Mouse (Mus musculus) olfactory bulb, adult 2 months (tissue): Measurements from ENCODE around the gene Pole3. TPM values are rescaled to one million over a fixed set of nuclear protein-coding genes. Genes with fewer than 3 reads are reported as not detected.

Experiments
- H3K27ac ChIP-seq: fragments of 200-500 bp; 2 replicates; pipeline ENCODE4 v1.5.1; 2012; ENCODE audit warnings: low read depth, low read length; ENCODE audit not compliant: insufficient read depth
- H3K4me1 ChIP-seq: fragments of 200-500 bp; 2 replicates; pipeline ENCODE4 v1.6.1; 2012; ENCODE audit warnings: low read length; ENCODE audit not compliant: control insufficient read depth, insufficient read depth
- H3K4me3 ChIP-seq: fragments of 200-500 bp; 2 replicates; pipeline ENCODE4 v1.5.1; 2012; ENCODE audit warnings: mild to moderate bottlenecking, low read depth, low read length, moderate library complexity; ENCODE audit not compliant: insufficient read depth
- CTCF ChIP-seq: fragments of 200-500 bp; IDR thresholded peaks from 2 replicates; pipeline ENCODE4 v1.5.1; 2012; ENCODE audit warnings: low read depth, mild to moderate bottlenecking, low read length, moderate library complexity; ENCODE audit not compliant: insufficient read depth
- POLR2A ChIP-seq: fragments of 200-500 bp; IDR thresholded peaks from 2 replicates; pipeline ENCODE4 v1.6.1; 2012; ENCODE audit warnings: mild to moderate bottlenecking, low read depth, low read length, moderate library complexity; ENCODE audit not compliant: insufficient read depth
- WGBS: fragments of 180-500 bp; shearing (Covaris S2); methylation state at CpG from one replicate; pipeline ENCODE4 v1.1.7; 2018; 5-methylcytosine and 5-hydroxymethylcytosine counted together
- polyA plus RNA-seq: library from polyadenylated mRNA; stranded (reverse); fragments of >200 nt; gene quantifications from 2 replicates; pipeline ENCODE4 v1.2.4, GENCODE M21; 2012; ENCODE audit warnings: low replicate concordance; ENCODE audit not compliant: missing spikeins, insufficient read depth, insufficient read length

Pole3 gene
- polyA plus RNA-seq, 1 experiment: not detected

- Histone ChIP-seq H3K4me1 (peaks cover 5% of the 10 kb centered on the region), H3K4me3 (no peak overlapping the region), H3K27ac (no peak overlapping the region)
- 73% methylated on average over 2 of the region's 2 CpGs for WGBS
- TF ChIP-seq POLR2A (no peak), CTCF (no peak)
Observed at GRCm38 (mm10) chr4:62475131-62475530, 49.7 kb downstream of the Pole3 start.

Other genes starting within 250 kb of the Pole3 start
- gene Fkbp15, start 164.5 kb downstream of the Pole3 start, polyA plus RNA-seq: not detected in 2 replicates
- not detected in 2 replicates for gene Slc31a1, start 164.3 kb downstream of the Pole3 start, polyA plus RNA-seq
- gene Cdc26, start 116.4 kb downstream of the Pole3 start, polyA plus RNA-seq: not detected in 2 replicates
- gene Prpf4, start 116.3 kb downstream of the Pole3 start, polyA plus RNA-seq: not detected in 2 replicates
- gene Rnf183, start 89.8 kb downstream of the Pole3 start, polyA plus RNA-seq: not detected in 2 replicates
- not detected in 2 replicates for gene Wdr31, start 54.2 kb downstream of the Pole3 start, polyA plus RNA-seq
- not detected in 2 replicates for gene Bspry, start 45.0 kb downstream of the Pole3 start, polyA plus RNA-seq
- gene Hdhd3, start 21.6 kb downstream of the Pole3 start, polyA plus RNA-seq: not detected in 2 replicates
- gene Alad, start 5.2 kb downstream of the Pole3 start, polyA plus RNA-seq: not detected in 2 replicates
- not detected in 2 replicates for gene 4933430I17Rik, start 301 bp upstream of the Pole3 start, polyA plus RNA-seq
- not detected in 2 replicates for gene Rgs3, start 34.8 kb upstream of the Pole3 start, polyA plus RNA-seq